Mouse (Mus musculus): Measurements from ENCODE around the gene Atp6v0e. TPM values are rescaled to one million over a fixed set of nuclear protein-coding genes. Genes with fewer than 3 reads are reported as not detected.

Atp6v0e gene
- 80.6 and 112 TPM in 2 replicates for polyA plus RNA-seq (2011; ENCODE audit: insufficient read depth, insufficient read length, low replicate concordance, missing spikeins)

- TF ChIP-seq POLR2A (IDR thresholded peaks at IDR 0.05; ENCODE audit: borderline replicate concordance, control insufficient read depth, low read depth, low read length) (peak; percentile 72), CTCF (IDR thresholded peaks at IDR 0.05; ENCODE audit: control insufficient read depth, insufficient read depth, low read length) (peak; percentile 95)
- H3K4me1 ChIP-seq (ENCODE audit: control insufficient read depth, insufficient read depth, low read length): peaks cover 1% of the 10 kb centered on the region; the same call in 1 of the 2 replicates
- 2% methylated on average over 28 of the region's 28 CpGs for WGBS
These were observed at the start of gene Atp6v0e for GRCm38 (mm10) chr17:26662978-26663683. Gene Atp6v0e (plus strand): TSS chr17:26663231.

GRCm38 (mm10) chr17:26614286-26614685 is 48.7 kb upstream of the Atp6v0e start:
- Histone ChIP-seq H3K27ac (ENCODE audit: control insufficient read depth, insufficient read depth, low read depth, low read length, poor library complexity) (no peak overlapping the region), H3K4me1 (ENCODE audit: control insufficient read depth, insufficient read depth, low read length) (peaks cover 3% of the 10 kb centered on the region), H3K4me3 (replicated peaks; ENCODE audit: control insufficient read depth, low read depth, low read length) (no peak overlapping the region)
- TF ChIP-seq POLR2A (IDR thresholded peaks at IDR 0.05; ENCODE audit: borderline replicate concordance, control insufficient read depth, low read depth, low read length): no peak
- no peak for TF ChIP-seq CTCF (IDR thresholded peaks at IDR 0.05; ENCODE audit: control insufficient read depth, insufficient read depth, low read length)
- WGBS: 81% methylated on average over 6 of the region's 6 CpGs

More at GRCm38 (mm10) chr17:26662978-26663683, at the start of gene Atp6v0e:
- H3K27ac ChIP-seq (ENCODE audit: control insufficient read depth, insufficient read depth, low read depth, low read length, poor library complexity): 0 out of 2 replicates have a peak within 1 kb of the TSS, but pooled peaks have one; percentile 1
- H3K4me3 ChIP-seq (replicated peaks; ENCODE audit: control insufficient read depth, low read depth, low read length): peak within 1 kb of the TSS; percentile 61

GRCm38 (mm10) chr17:26614708-26615486 is 48.1 kb upstream of the Atp6v0e start:
- H3K4me3 ChIP-seq (replicated peaks; ENCODE audit: control insufficient read depth, low read depth, low read length): no peak overlapping the region
- H3K27ac ChIP-seq (ENCODE audit: control insufficient read depth, insufficient read depth, low read depth, low read length, poor library complexity): no peak overlapping the region
- whole genome bisulfite sequencing: 84% methylated on average over 9 of the region's 9 CpGs
- TF ChIP-seq POLR2A (IDR thresholded peaks at IDR 0.05; ENCODE audit: borderline replicate concordance, control insufficient read depth, low read depth, low read length): no peak
- no peak for TF ChIP-seq CTCF (IDR thresholded peaks at IDR 0.05; ENCODE audit: control insufficient read depth, insufficient read depth, low read length)
- H3K4me1 ChIP-seq (ENCODE audit: control insufficient read depth, insufficient read depth, low read length): peaks cover 3% of the 10 kb centered on the region

GRCm38 (mm10) chr17:26616696-26617095 is 46.3 kb upstream of the Atp6v0e start:
- WGBS: 47% methylated on average over 2 of the region's 2 CpGs
- no peak overlapping the region for H3K4me3 ChIP-seq (replicated peaks; ENCODE audit: control insufficient read depth, low read depth, low read length)
- TF ChIP-seq CTCF (IDR thresholded peaks at IDR 0.05; ENCODE audit: control insufficient read depth, insufficient read depth, low read length): no peak
- TF ChIP-seq POLR2A (IDR thresholded peaks at IDR 0.05; ENCODE audit: borderline replicate concordance, control insufficient read depth, low read depth, low read length): no peak
- H3K27ac ChIP-seq (ENCODE audit: control insufficient read depth, insufficient read depth, low read depth, low read length, poor library complexity): peak overlapping the region; percentile 19; the same call in 1 of the 2 replicates
- H3K4me1 ChIP-seq (ENCODE audit: control insufficient read depth, insufficient read depth, low read length): peaks cover 10% of the 10 kb centered on the region

- Histone ChIP-seq H3K4me3 (replicated peaks; ENCODE audit: control insufficient read depth, low read depth, low read length) (no peak overlapping the region), H3K4me1 (ENCODE audit: control insufficient read depth, insufficient read depth, low read length) (peaks cover 10% of the 10 kb centered on the region), H3K27ac (ENCODE audit: control insufficient read depth, insufficient read depth, low read depth, low read length, poor library complexity) (no peak overlapping the region)
- 84% methylated on average over 5 of the region's 5 CpGs for WGBS
- TF ChIP-seq POLR2A (IDR thresholded peaks at IDR 0.05; ENCODE audit: borderline replicate concordance, control insufficient read depth, low read depth, low read length) (no peak), CTCF (IDR thresholded peaks at IDR 0.05; ENCODE audit: control insufficient read depth, insufficient read depth, low read length) (no peak)
These were observed 44.5 kb upstream of the Atp6v0e start for GRCm38 (mm10) chr17:26618498-26618897.

GRCm38 (mm10) chr17:26619577-26619976 is 43.5 kb upstream of the Atp6v0e start:
- no peak for TF ChIP-seq POLR2A (IDR thresholded peaks at IDR 0.05; ENCODE audit: borderline replicate concordance, control insufficient read depth, low read depth, low read length)
- no peak for TF ChIP-seq CTCF (IDR thresholded peaks at IDR 0.05; ENCODE audit: control insufficient read depth, insufficient read depth, low read length)

GRCm38 (mm10) chr17:26620292-26620691 is 42.7 kb upstream of the Atp6v0e start:
- H3K4me1 ChIP-seq (ENCODE audit: control insufficient read depth, insufficient read depth, low read length): peaks cover 10% of the 10 kb centered on the region
- TF ChIP-seq CTCF (IDR thresholded peaks at IDR 0.05; ENCODE audit: control insufficient read depth, insufficient read depth, low read length) (no peak), POLR2A (IDR thresholded peaks at IDR 0.05; ENCODE audit: borderline replicate concordance, control insufficient read depth, low read depth, low read length) (no peak)
- H3K4me3 ChIP-seq (replicated peaks; ENCODE audit: control insufficient read depth, low read depth, low read length): no peak overlapping the region
- no peak overlapping the region for H3K27ac ChIP-seq (ENCODE audit: control insufficient read depth, insufficient read depth, low read depth, low read length, poor library complexity)
- 87% methylated on average over 6 of the region's 6 CpGs for WGBS

More at GRCm38 (mm10) chr17:26619577-26619976, 43.5 kb upstream of the Atp6v0e start:
- no peak overlapping the region for H3K4me3 ChIP-seq (replicated peaks; ENCODE audit: control insufficient read depth, low read depth, low read length)
- peaks cover 10% of the 10 kb centered on the region for H3K4me1 ChIP-seq (ENCODE audit: control insufficient read depth, insufficient read depth, low read length)
- 85% methylated on average over 6 of the region's 6 CpGs for WGBS
- no peak overlapping the region for H3K27ac ChIP-seq (ENCODE audit: control insufficient read depth, insufficient read depth, low read depth, low read length, poor library complexity)
